Mouse (Mus musculus): ENCODE measurements around the gene Cnppd1. TPM values are rescaled to one million over a fixed set of nuclear protein-coding genes. Genes with fewer than 3 reads are reported as not detected.

Cnppd1 gene
- polyA plus RNA-seq, 1 experiment from 2014 or later, result 47.2 TPM

DNA sequence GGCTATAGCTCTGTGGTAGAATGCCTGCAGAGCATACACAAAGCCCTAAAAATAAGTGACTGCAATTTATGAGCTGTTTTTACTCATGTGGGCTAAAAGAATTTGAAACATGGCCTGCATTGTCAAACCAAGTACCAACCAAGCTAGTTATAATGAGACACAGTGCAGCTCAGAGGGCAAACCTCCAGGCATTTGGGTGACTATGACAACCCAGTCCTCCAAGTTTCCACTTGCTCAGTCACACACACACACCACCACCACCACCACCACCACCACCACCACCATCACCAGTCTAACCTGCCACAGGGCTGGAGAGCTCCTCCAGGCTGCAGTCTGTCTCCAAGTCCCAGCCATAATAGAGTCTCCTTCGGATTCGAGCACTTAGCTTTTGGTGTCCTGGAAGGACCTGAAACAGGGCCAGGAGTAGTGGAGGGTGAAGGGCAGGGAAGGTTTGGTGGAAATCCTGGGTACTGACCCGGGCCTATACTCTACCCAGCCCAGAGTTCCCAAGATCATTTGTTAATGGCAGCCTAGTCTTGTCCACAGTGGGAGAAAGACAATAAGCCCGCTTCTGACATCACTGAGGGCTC lies 1.8 kb downstream of the Cnppd1 start:
- Histone ChIP-seq H3K36me3 (ENCODE audit: insufficient read depth, low read length) (peaks cover 31% of the 10 kb centered on the region), H3K27ac (peak overlapping the region; percentile 97)
- ATAC-seq (replicated peaks; ENCODE audit: low FRiP score, low read depth), result no peak

DNA sequence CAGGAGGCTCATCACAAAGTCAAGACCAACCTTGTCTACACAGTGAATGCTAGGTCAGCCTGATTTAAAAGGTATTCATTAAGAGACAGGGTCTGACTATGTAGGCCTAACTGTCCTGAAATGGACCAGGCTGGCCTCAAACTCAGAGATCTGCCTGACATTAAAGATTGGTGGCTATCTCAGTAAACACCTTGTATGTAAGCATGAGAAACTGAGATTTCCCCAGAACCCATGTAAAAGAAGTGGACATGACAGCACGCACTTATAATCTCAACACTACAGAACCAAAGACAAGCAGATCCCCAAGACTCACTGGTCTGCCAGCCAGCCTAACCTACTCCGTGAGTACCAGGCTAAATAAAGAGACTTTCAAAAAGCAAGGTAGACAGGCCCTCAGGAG lies 4.1 kb downstream of the Cnppd1 start:
- Histone ChIP-seq H3K27me3 (ENCODE audit: insufficient read depth, low read length) (no peaks in the 10 kb centered on the region), H3K36me3 (ENCODE audit: insufficient read depth, low read length) (peaks cover 20% of the 10 kb centered on the region), H3K4me3 (replicated peaks; ENCODE audit: low read depth, low read length) (no peak overlapping the region), H3K27ac (no peak overlapping the region), H3K4me1 (replicated peaks; ENCODE audit: insufficient read depth, low read length) (peaks cover 11% of the 10 kb centered on the region; the same call in 1 of the 2 replicates), H3K9me3 (replicated peaks; ENCODE audit: low read length) (no peaks in the 10 kb centered on the region), H3K9ac (ENCODE audit: low read depth, low read length) (no peak overlapping the region), H3K4me2 (ENCODE audit: low read length) (no peak overlapping the region)
- 98% methylated on average over 2 of the region's 2 CpGs for WGBS
- DNase-seq (ENCODE audit: low spot score) (no peak), ATAC-seq (replicated peaks; ENCODE audit: low FRiP score, low read depth) (no peak)
- no peak for TF ChIP-seq CTCF (IDR thresholded peaks at IDR 0.05; ENCODE audit: low read depth)

More for the DNA sequence above, 1.8 kb downstream of the Cnppd1 start:
- Histone ChIP-seq H3K4me1 (replicated peaks; ENCODE audit: insufficient read depth, low read length) (peaks cover 14% of the 10 kb centered on the region; the same call in 1 of the 2 replicates), H3K4me2 (ENCODE audit: low read length) (peak overlapping the region; percentile 88), H3K27me3 (ENCODE audit: insufficient read depth, low read length) (no peaks in the 10 kb centered on the region), H3K4me3 (replicated peaks; ENCODE audit: low read depth, low read length) (peak overlapping the region; percentile 73), H3K9me3 (replicated peaks; ENCODE audit: low read length) (no peaks in the 10 kb centered on the region), H3K9ac (ENCODE audit: low read depth, low read length) (peak overlapping the region; percentile 85)
- 52% methylated on average over 4 of the region's 4 CpGs for WGBS
- no peak for DNase-seq (ENCODE audit: low spot score)
- TF ChIP-seq CTCF (IDR thresholded peaks at IDR 0.05; ENCODE audit: low read depth), result no peak

DNA sequence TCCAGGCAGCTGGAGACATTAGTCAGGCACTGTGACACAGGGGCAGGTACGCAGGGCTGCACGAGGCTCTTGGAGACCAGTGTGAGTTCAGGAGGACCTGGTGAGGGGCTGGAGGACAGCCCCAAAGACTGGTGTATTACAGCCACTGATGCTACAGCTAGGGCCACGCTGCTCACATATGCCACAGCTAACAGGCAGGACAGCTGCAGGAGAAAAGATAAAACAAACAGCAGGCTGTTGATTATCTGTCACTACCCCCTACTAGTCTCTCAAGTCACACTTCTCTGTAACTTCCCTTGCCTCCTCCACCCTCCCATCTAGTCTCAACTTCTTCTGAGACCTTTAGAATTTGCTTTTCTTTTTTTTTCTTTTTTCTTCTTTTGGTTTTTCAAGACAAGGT lies 5.8 kb downstream of the Cnppd1 start:
- Histone ChIP-seq H3K4me3 (replicated peaks; ENCODE audit: low read depth, low read length) (no peak overlapping the region), H3K9ac (ENCODE audit: low read depth, low read length) (no peak overlapping the region), H3K4me2 (ENCODE audit: low read length) (no peak overlapping the region), H3K36me3 (ENCODE audit: insufficient read depth, low read length) (peaks cover 20% of the 10 kb centered on the region), H3K4me1 (replicated peaks; ENCODE audit: insufficient read depth, low read length) (peaks cover 7% of the 10 kb centered on the region; the same call in 1 of the 2 replicates), H3K27me3 (ENCODE audit: insufficient read depth, low read length) (no peaks in the 10 kb centered on the region), H3K9me3 (replicated peaks; ENCODE audit: low read length) (no peaks in the 10 kb centered on the region), H3K27ac (no peak overlapping the region)
- no peak for ATAC-seq (replicated peaks; ENCODE audit: low FRiP score, low read depth)
- no peak for TF ChIP-seq CTCF (IDR thresholded peaks at IDR 0.05; ENCODE audit: low read depth)
- no peak for DNase-seq (ENCODE audit: low spot score)
- WGBS, result 69% methylated on average over 3 of the region's 3 CpGs

DNA sequence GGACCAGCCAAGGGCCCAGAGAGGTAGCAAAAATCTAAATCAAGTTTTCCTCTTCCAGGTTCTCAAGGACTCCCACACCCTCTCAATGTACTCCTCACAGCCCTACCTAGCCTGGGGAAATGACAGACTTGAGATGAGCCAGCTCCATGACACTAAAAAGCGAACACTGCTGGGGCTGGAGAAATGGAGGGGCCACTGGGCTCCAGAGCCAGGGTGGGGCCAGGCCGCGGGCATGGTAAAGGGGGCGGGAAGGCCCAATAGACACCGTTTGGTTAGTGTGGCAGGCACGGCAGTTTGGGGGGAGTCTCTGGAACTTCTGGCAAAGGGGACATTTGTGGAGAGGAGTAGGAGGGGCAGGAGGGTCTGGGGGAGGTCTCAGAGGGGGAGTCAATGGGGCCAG lies 6.2 kb downstream of the Cnppd1 start:
- no peak overlapping the region for H3K9ac ChIP-seq (ENCODE audit: low read depth, low read length)
- no peaks in the 10 kb centered on the region for H3K9me3 ChIP-seq (replicated peaks; ENCODE audit: low read length)
- TF ChIP-seq CTCF (IDR thresholded peaks at IDR 0.05; ENCODE audit: low read depth), result no peak
- H3K27me3 ChIP-seq (ENCODE audit: insufficient read depth, low read length), result no peaks in the 10 kb centered on the region
- no peak for ATAC-seq (replicated peaks; ENCODE audit: low FRiP score, low read depth)
- DNase-seq (ENCODE audit: low spot score), result no peak
- peaks cover 7% of the 10 kb centered on the region; the same call in 1 of the 2 replicates for H3K4me1 ChIP-seq (replicated peaks; ENCODE audit: insufficient read depth, low read length)
- no peak overlapping the region for H3K4me2 ChIP-seq (ENCODE audit: low read length)
- WGBS, result 81% methylated on average over 6 of the region's 6 CpGs
- H3K27ac ChIP-seq, result no peak overlapping the region
- H3K4me3 ChIP-seq (replicated peaks; ENCODE audit: low read depth, low read length), result no peak overlapping the region
- peaks cover 20% of the 10 kb centered on the region for H3K36me3 ChIP-seq (ENCODE audit: insufficient read depth, low read length)

DNA sequence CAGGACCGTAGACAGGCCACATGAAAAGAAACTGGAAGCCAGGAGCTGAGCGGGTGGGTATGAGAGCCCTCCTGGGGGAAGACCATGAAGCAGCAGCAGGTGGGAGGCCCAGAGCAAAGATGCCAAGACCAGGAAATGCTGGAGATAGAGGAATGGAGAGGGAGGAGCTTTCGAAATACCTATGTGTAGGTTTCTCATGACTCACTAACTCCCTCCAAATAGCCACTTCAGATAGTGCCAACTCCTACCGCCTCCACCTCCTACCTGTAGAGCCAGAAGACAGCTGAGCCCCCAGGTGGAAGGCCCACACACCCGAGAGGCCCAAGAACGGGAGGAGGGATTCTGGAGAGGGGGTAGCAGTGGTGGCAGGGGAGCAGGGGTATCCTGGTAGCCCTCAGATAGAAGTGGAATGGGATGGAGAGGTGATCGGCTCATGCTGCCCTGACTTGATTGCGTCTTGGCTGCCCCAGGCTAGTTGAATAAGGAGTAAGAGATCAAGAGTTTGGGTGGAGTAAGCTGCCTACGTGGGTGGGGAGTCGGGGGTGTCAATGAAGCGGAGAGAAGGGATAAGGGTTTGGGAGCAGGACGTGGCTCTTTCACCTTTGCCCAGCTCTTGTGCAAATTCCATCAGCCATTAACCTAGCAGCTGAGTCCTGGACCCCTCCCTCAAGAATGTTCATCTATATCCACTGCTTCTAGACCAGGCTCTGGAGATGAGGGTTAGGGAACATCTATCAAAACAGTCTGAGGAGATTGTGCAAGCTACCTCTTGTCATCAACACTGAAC lies 8.9 kb downstream of the Cnppd1 start, which contains the start of gene Slc23a3:
TSS of gene Slc23a3 (minus strand) at position 470 of the 787 bp plus-strand sequence.
- TF ChIP-seq CTCF (IDR thresholded peaks at IDR 0.05; ENCODE audit: low read depth), result no peak
- Histone ChIP-seq H3K27ac (peak within 1 kb of the TSS; percentile 47; the same call in 1 of the 2 replicates), H3K4me1 (replicated peaks; ENCODE audit: insufficient read depth, low read length) (no peaks in the 10 kb centered on the region), H3K36me3 (ENCODE audit: insufficient read depth, low read length) (peaks cover 16% of the 10 kb centered on the region), H3K4me2 (ENCODE audit: low read length) (peak within 1 kb of the TSS; percentile 33; the same call in 1 of the 2 replicates), H3K4me3 (replicated peaks; ENCODE audit: low read depth, low read length) (no peak within 1 kb of the TSS), H3K9ac (ENCODE audit: low read depth, low read length) (no peak within 1 kb of the TSS), H3K9me3 (replicated peaks; ENCODE audit: low read length) (no peaks in the 10 kb centered on the region), H3K27me3 (ENCODE audit: insufficient read depth, low read length) (no peaks in the 10 kb centered on the region)
- ATAC-seq (replicated peaks; ENCODE audit: low FRiP score, low read depth) (peak; percentile 85), DNase-seq (ENCODE audit: low spot score) (peak; percentile 42)
- WGBS, result 43% methylated on average over 12 of the region's 12 CpGs

DNA sequence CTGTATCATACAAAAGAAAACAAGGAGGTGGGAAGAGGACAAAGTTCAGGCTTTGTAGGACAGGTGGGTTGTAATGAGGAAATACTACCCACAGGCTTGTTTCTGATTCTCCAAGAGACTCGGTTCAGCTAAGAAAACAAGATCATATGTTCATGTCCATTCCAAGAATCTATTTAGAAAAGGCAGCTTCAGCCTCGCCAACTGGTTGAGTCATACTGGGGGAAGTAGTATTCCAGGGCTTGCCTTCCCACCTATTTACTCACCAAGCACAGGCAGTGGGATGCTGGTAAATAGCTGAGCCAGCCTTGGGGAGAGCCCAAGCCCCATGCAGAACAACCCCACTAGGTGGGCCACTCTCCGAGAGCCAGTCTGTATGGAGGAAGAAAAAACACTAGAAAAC lies 13.9 kb downstream of the Cnppd1 start:
- ATAC-seq (replicated peaks; ENCODE audit: low FRiP score, low read depth), result no peak
- Histone ChIP-seq H3K9ac (ENCODE audit: low read depth, low read length) (no peak overlapping the region), H3K9me3 (replicated peaks; ENCODE audit: low read length) (no peaks in the 10 kb centered on the region), H3K4me3 (replicated peaks; ENCODE audit: low read depth, low read length) (no peak overlapping the region), H3K27me3 (ENCODE audit: insufficient read depth, low read length) (no peaks in the 10 kb centered on the region), H3K4me1 (replicated peaks; ENCODE audit: insufficient read depth, low read length) (0 out of 2 replicates have a peak, but pooled peaks cover 3% of the 10 kb centered on the region), H3K36me3 (ENCODE audit: insufficient read depth, low read length) (no peaks in the 10 kb centered on the region), H3K27ac (no peak overlapping the region), H3K4me2 (ENCODE audit: low read length) (no peak overlapping the region)
- WGBS, result 65% methylated on average over 3 of the region's 3 CpGs
- DNase-seq (ENCODE audit: low spot score), result no peak
- TF ChIP-seq CTCF (IDR thresholded peaks at IDR 0.05; ENCODE audit: low read depth), result no peak

All from kidney, postnatal 0 days (tissue).